Mouse (Mus musculus): ENCODE data around the gene Ctrl.

DNA sequence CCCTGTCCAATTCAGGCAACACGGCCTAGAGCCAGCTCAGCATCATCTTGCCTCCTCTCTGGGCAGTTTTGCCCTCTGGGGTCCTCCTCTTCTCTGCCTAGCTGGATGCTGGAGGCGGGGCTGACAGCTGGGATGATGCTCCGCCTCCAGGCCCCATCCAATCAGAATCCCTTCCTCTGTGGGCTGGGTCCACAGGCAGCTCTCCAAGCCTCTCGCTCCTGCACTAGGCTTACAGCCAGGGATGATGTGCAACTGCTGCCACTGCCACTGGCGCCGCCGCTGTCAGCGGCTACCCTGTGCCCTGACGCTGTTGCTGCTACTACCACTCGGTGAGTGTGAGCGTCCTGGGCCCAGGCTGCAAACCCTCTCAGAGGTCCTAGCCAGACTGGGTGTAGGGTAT lies 40.3 kb downstream of the Ctrl start, which contains the start of gene Nrn1l:
- TF ChIP-seq MYOG (IDR thresholded peaks at IDR 0.05; ENCODE audit: control insufficient read depth, extremely low read depth, insufficient read length): no peak
- TF ChIP-seq CTCF (IDR thresholded peaks at IDR 0.05; ENCODE audit: control insufficient read depth, insufficient read depth, insufficient read length): no peak
- TF ChIP-seq MAX (IDR thresholded peaks at IDR 0.05): no peak
- no peak for TF ChIP-seq USF1 (IDR thresholded peaks at IDR 0.05; ENCODE audit: low read depth)
- TF ChIP-seq FOSL1 (IDR thresholded peaks at IDR 0.05; ENCODE audit: insufficient read depth, low read length, poor library complexity, severe bottlenecking): no peak
- no peak for TF ChIP-seq CEBPB (IDR thresholded peaks at IDR 0.05; ENCODE audit: low read depth)
